8 mouse cellular contexts compared by ENCODE assay signal in genomic region chr2:146217227-146217980, GRCm38 (mm10). TPM values are rescaled to one million over a fixed set of nuclear protein-coding genes. Genes with fewer than 3 reads are reported as not detected.
DNase-seq lines count a peak whose midpoint lies in the region; ATAC-seq and TF ChIP-seq lines count a peak whose summit lies in the region.

No protein-coding gene starts in this region.

- DNase-seq in kidney, postnatal 10 days = peak; percentile 12
- DNase-seq in kidney, adult 9 months = no peak
- DNase-seq in heart, postnatal 0 days (ENCODE audit: low spot score) = peak; percentile 29
- DNase-seq in gastrocnemius, postnatal 36 days = no peak
- DNase-seq in thymus, postnatal 25 days = no peak
- DNase-seq in spleen, adult 12 weeks (ENCODE audit: low spot score) = no peak

- H3K27me3 ChIP-seq in heart, postnatal 0 days (ENCODE audit: control insufficient read depth, insufficient read depth, low read length) = peaks cover 80% of the 10 kb centered on the region
- peaks cover 9% of the 10 kb centered on the region; the same call in 1 of the 2 replicates for H3K27me3 ChIP-seq in midbrain, embryonic 15.5 days (replicated peaks)

- TF ChIP-seq CTCF in heart, postnatal 0 days (IDR thresholded peaks at IDR 0.05; ENCODE audit: low read depth) = no peak

- H3K36me3 ChIP-seq in heart, postnatal 0 days (replicated peaks; ENCODE audit: control insufficient read depth, insufficient read depth, low read length) = no peaks in the 10 kb centered on the region
- H3K36me3 ChIP-seq in midbrain, embryonic 15.5 days (replicated peaks) = no peaks in the 10 kb centered on the region

- no peak for TF ChIP-seq EP300 in heart, postnatal 0 days (IDR thresholded peaks at IDR 0.05; ENCODE audit: low read depth)

- no peak overlapping the region for H3K4me3 ChIP-seq in heart, postnatal 0 days (ENCODE audit: low read depth, low read length)
- no peak overlapping the region for H3K4me3 ChIP-seq in midbrain, embryonic 15.5 days

- H3K4me2 ChIP-seq in heart, postnatal 0 days (ENCODE audit: low read depth, low read length) = peak overlapping the region; percentile 49; the same call in 1 of the 2 replicates
- H3K4me2 ChIP-seq in midbrain, embryonic 15.5 days = peak overlapping the region; percentile 44

- intact Hi-C loops in gastrocnemius, postnatal 36 days (cut with DNase I) = loop anchor here (10.0 kb wide), 2 partner anchors 197 to 263 kb away; no protein-coding TSS in a partner anchor

- 3% methylated on average over 16 of the region's 16 CpGs for WGBS in heart, postnatal 0 days
- WGBS in midbrain, embryonic 15.5 days = 1% methylated on average over 16 of the region's 16 CpGs

- peaks cover 15% of the 10 kb centered on the region for H3K4me1 ChIP-seq in heart, postnatal 0 days (ENCODE audit: control insufficient read depth, insufficient read depth)
- H3K4me1 ChIP-seq in midbrain, embryonic 15.5 days = peaks cover 52% of the 10 kb centered on the region

- peak; percentile 45 for ATAC-seq in common myeloid progenitor, adult 5-6 weeks (replicated peaks; ENCODE audit: low read depth, poor library complexity, severe bottlenecking)
- peak; percentile 72 for ATAC-seq in heart, postnatal 0 days (ENCODE audit: insufficient read depth, low read depth)
- no peak for ATAC-seq in midbrain, embryonic 15.5 days (replicated peaks)

- H3K9me3 ChIP-seq in heart, postnatal 0 days (replicated peaks; ENCODE audit: control insufficient read depth, low read length) = no peaks in the 10 kb centered on the region
- no peaks in the 10 kb centered on the region for H3K9me3 ChIP-seq in midbrain, embryonic 15.5 days

- no peak overlapping the region for H3K9ac ChIP-seq in heart, postnatal 0 days (replicated peaks; ENCODE audit: low read depth, low read length)
- no peak overlapping the region for H3K9ac ChIP-seq in midbrain, embryonic 15.5 days

- H3K27ac ChIP-seq in heart, postnatal 0 days (ENCODE audit: low read depth) = no peak overlapping the region
- H3K27ac ChIP-seq in midbrain, embryonic 15.5 days = peak overlapping the region; percentile 35

RNA-seq across cellular contexts. Expression of gene Insm1, which starts 4.3 kb away (rescaled TPM):
- total RNA-seq in common myeloid progenitor, adult 5-6 weeks (2017) = not detected in 2 replicates
- total RNA-seq in heart, postnatal 0 days (2014; rRNA removed; ENCODE audit: low replicate concordance) = not detected in 2 replicates
- not detected in 2 replicates for polyA plus RNA-seq in heart, postnatal 0 days (2015; fragmentation: Nextera tagmentation; extraction: Ambion mirVana)
- polyA plus RNA-seq in midbrain, embryonic 15.5 days (2015; fragmentation: Nextera tagmentation; extraction: Ambion mirVana) = 3.5 and 4.2 TPM in 2 replicates
- total RNA-seq in gastrocnemius, postnatal 36 days (2021) = not detected

Comparison
In these comparisons a context has a peak if more than half of its experiments do, and no peak if none do; other contexts are left out.
1. DNase-seq: peak in kidney, postnatal 10 days (single experiment) and heart, postnatal 0 days (single experiment); none in kidney, adult 9 months (single experiment), gastrocnemius, postnatal 36 days (0 of 2), thymus, postnatal 25 days (single experiment) and spleen, adult 12 weeks (single experiment).